Mouse (Mus musculus): ENCODE measurements around the gene Gm29776.
A peak's percentile ranks its signal among the peaks of the same experiment; 100 is the strongest.

The Gm29776 gene

GRCm38 (mm10) chr14:54698733-54699132 is at the start of gene Gm29776:
Gm29776 (minus strand) TSS chr14:54698833.
- DNase-seq (ENCODE audit: low read depth, low spot score) = no peak

GRCm38 (mm10) chr14:54746038-54746437 is 47.4 kb upstream of the Gm29776 start:
- DNase-seq (ENCODE audit: low read depth, low spot score) = no peak

GRCm38 (mm10) chr14:54744473-54744872 is 45.8 kb upstream of the Gm29776 start:
- DNase-seq (ENCODE audit: low read depth, low spot score) = no peak

- no peak for DNase-seq (ENCODE audit: low read depth, low spot score)
Observed at GRCm38 (mm10) chr14:54742375-54742774, 43.7 kb upstream of the Gm29776 start.

GRCm38 (mm10) chr14:54741721-54742120 is 43.1 kb upstream of the Gm29776 start:
- no peak for DNase-seq (ENCODE audit: low read depth, low spot score)

GRCm38 (mm10) chr14:54737634-54738033 is 39.0 kb upstream of the Gm29776 start:
- DNase-seq (ENCODE audit: low read depth, low spot score) = no peak

GRCm38 (mm10) chr14:54736555-54737552 is 38.2 kb upstream of the Gm29776 start:
- no peak for DNase-seq (ENCODE audit: low read depth, low spot score)

- no peak for DNase-seq (ENCODE audit: low read depth, low spot score)
Observed at GRCm38 (mm10) chr14:54735221-54735620, 36.6 kb upstream of the Gm29776 start.

- no peak for DNase-seq (ENCODE audit: low read depth, low spot score)
Observed at GRCm38 (mm10) chr14:54734004-54734403, 35.4 kb upstream of the Gm29776 start.

- no peak for DNase-seq (ENCODE audit: low read depth, low spot score)
Observed at GRCm38 (mm10) chr14:54732206-54732605, 33.6 kb upstream of the Gm29776 start.

- no peak for DNase-seq (ENCODE audit: low read depth, low spot score)
Observed at GRCm38 (mm10) chr14:54730305-54730704, 31.7 kb upstream of the Gm29776 start.

GRCm38 (mm10) chr14:54728823-54729653 is 30.4 kb upstream of the Gm29776 start:
- DNase-seq (ENCODE audit: low read depth, low spot score) = no peak

- DNase-seq (ENCODE audit: low read depth, low spot score) = no peak
Observed at GRCm38 (mm10) chr14:54727565-54727964, 28.9 kb upstream of the Gm29776 start.

GRCm38 (mm10) chr14:54724049-54724448 is 25.4 kb upstream of the Gm29776 start:
- no peak for DNase-seq (ENCODE audit: low read depth, low spot score)

- no peak for DNase-seq (ENCODE audit: low read depth, low spot score)
Observed at GRCm38 (mm10) chr14:54721711-54722110, 23.1 kb upstream of the Gm29776 start.

- DNase-seq (ENCODE audit: low read depth, low spot score) = no peak
Observed at GRCm38 (mm10) chr14:54720654-54721350, 22.2 kb upstream of the Gm29776 start.

- no peak for DNase-seq (ENCODE audit: low read depth, low spot score)
Observed at GRCm38 (mm10) chr14:54720041-54720440, 21.4 kb upstream of the Gm29776 start.

- no peak for DNase-seq (ENCODE audit: low read depth, low spot score)
Observed at GRCm38 (mm10) chr14:54715402-54715801, 16.8 kb upstream of the Gm29776 start.

- DNase-seq (ENCODE audit: low read depth, low spot score) = no peak
Observed at GRCm38 (mm10) chr14:54714617-54715081, 16.0 kb upstream of the Gm29776 start.

GRCm38 (mm10) chr14:54714121-54714520 is 15.5 kb upstream of the Gm29776 start:
- peak; percentile 52 for DNase-seq (ENCODE audit: low read depth, low spot score)

- no peak for DNase-seq (ENCODE audit: low read depth, low spot score)
Observed at GRCm38 (mm10) chr14:54712861-54713260, 14.2 kb upstream of the Gm29776 start.

GRCm38 (mm10) chr14:54712074-54712473 is 13.4 kb upstream of the Gm29776 start, which contains the start of gene Cebpe:
Cebpe (minus strand) TSS chr14:54712174.
- DNase-seq (ENCODE audit: low read depth, low spot score) = no peak

Measured in brain, embryonic 18.5 days (tissue).